Mouse (Mus musculus): ENCODE results near the gene Casr.

- TF ChIP-seq POLR2A (IDR thresholded peaks at IDR 0.05; ENCODE audit: insufficient read depth, low read length) (no peak), CTCF (IDR thresholded peaks at IDR 0.05; ENCODE audit: low read depth, low read length) (no peak), EP300 (IDR thresholded peaks at IDR 0.05; ENCODE audit: insufficient read depth, low read depth, low read length) (no peak)
These were observed 45.6 kb downstream of the Casr start for GRCm38 (mm10) chr16:36516355-36516754.
